Mouse (Mus musculus) lung, postnatal 10 days (tissue): ENCODE measurements at regions not wholly inside any gene's neighbourhood (a gene's known extent, or its start where the extent isn't known, plus 50 kb on each side); places are given as distances from the start of the nearest gene placed in this dataset.

Experiments used
- DNase-seq: peaks from one replicate; pipeline ENCODE4 v3.0.0; 2021

DNA sequence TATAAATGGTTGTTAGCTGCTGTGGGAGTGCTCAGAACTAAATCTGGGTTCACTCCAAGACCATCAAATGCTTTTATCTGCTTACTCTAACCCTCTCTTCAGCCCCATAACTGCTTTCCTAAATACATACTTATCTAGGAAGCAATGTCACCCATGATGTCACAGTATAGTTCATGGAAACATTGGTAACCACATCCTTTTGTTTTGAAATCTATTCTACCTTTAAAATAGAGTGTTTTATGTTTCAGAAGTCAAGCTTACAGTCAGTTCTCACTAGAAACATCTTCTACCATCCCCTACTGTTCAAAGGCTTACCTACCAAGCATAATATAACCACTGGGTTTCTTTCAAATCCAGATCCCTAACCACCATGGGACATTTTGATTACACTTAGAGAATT, 436.4 kb upstream of the Intu start:
- no peak for DNase-seq

- no peak for DNase-seq
Observed at GRCm38 (mm10) chr3:40102698-40103097, 428.4 kb upstream of the Intu start.

- DNase-seq = no peak
Observed at GRCm38 (mm10) chr3:40114811-40115210, 416.3 kb upstream of the Intu start.

GRCm38 (mm10) chr3:40118551-40118950, 412.5 kb upstream of the Intu start:
- DNase-seq = no peak

DNA sequence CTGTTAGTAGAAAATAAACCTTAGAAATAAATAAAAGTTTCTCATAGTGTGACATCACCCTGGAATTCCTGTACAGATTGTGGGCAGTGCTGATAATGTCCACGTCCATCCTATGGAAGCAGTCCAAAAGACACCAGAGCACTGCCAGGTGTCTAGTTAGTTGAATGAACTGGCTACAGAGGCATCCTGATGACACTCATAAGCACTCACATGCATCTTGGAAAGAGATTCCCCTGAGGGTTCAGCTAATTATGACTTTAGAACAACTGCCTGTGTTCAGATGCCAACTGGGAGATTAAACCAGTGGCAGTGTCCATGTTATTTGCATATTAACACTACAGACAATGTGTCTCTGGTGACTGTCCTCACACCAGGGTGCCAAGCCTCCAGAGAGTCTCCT, 411.6 kb upstream of the Intu start:
- DNase-seq = no peak

DNA sequence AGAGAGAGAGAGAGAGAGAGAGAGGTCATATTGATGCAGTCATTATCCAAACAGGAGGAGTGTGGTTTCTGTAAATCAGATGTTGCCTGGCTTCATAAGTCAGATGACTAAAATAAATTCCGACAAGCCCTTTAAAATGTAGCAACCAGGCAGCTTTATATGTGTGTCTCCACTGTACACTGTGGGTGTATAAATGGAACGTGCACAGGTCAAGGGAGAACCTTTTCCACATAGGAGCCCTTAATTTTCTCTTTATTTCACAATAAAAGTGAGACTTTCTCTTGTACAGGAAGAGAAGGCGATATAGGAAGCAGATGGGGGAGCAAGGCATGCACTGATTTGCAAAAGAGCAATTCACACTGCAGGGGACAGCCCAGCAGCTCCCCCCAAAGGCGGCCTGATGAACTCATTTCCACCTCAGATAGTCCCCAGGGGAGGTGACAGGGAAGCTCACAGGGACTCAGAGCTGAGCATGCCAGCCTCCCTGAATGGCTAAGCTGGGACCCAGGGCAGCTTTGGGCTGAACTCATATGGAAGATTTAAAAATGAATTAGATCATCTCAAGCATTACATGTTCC, 410.7 kb upstream of the Intu start:
- peak; percentile 63 for DNase-seq

DNA sequence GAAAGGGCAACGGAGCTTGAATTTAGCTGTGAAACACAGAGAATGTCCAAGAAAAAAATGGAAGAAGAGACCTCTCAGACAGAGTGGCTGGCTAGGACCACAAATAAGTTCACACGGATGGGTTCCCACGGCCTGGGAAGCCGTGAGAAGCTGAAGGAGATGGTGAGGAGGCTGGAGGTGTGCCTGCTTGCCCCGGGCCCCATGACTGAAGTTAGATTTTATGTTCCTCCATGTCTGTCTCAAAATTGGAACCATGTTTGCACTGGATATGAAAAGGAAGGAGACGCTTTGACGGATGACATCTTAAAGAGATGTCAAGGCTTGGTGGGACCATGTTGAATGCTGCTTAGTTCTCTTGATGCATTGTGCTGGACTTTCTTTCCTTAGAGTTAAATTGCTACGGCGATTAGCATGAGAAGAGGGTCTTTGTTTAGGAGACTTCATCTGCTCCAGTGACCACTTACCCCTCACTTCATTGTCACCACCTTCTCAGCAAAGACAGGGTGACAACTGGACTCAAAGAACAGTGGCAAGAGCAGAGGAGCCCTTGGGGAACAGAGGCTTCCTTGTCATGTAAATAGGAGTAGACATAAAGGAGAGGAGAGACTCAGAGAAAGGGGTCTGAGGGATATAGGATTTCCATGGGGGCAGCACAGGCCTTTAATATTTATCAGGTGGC, 407.4 kb upstream of the Intu start:
- no peak for DNase-seq

- DNase-seq = no peak
Observed at GRCm38 (mm10) chr3:40126903-40127302, 404.2 kb upstream of the Intu start.

DNA sequence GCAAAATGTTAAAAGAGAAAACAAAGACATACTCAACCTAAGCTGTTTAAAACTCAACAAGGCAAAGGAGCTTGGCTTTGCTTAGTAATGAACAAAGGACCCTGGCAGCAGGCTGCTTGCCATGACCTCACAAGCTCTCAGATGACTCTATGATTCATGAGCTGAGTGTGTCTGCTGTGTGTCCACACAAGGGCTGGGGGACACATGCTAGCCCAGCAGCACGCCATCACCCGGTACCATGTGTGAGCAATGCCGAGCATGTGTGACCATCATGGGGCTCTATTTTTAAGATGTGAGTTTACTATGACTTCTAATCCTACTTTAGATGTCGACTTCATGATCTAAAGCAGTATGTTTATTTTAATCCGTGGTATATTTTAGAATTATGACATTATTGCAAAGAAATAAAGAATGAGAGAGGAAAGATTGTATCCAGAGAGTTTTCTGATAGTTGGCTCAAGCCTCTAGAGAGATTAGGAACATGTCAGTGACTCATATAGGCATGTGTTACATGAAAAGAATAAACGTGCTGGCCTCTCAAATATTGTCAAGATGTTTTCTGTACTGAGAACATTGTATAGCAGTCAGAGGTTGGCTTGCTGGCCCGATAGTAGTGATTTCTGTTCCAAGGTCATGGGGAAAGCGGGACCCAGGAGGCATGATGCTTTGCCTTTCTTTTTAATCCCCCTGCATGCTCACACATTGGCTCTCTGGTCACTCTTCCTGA, 400.1 kb upstream of the Intu start:
- DNase-seq = no peak

DNA sequence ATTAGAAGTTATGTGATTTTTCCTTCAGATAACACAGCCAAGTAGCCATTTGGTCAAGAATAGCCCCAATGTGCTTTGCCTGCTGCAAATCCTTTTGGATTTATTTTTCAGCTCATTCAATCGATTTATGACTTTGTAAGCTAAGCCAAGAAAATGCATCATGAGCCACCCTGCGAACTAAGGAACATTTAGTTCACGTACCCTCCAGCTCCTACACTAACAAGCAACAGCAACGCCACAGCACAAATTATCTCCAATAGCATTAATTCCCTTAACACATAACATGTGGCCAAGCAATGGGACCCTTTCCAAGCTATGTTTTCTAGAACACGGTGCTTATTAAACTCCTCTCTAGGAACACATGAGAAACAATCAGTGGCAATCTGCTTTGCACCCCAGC, 392.4 kb upstream of the Intu start:
- no peak for DNase-seq

GRCm38 (mm10) chr3:40142229-40142628, 388.9 kb upstream of the Intu start:
- no peak for DNase-seq

- no peak for DNase-seq
Observed at GRCm38 (mm10) chr3:40158631-40159030, 372.5 kb upstream of the Intu start.

DNA sequence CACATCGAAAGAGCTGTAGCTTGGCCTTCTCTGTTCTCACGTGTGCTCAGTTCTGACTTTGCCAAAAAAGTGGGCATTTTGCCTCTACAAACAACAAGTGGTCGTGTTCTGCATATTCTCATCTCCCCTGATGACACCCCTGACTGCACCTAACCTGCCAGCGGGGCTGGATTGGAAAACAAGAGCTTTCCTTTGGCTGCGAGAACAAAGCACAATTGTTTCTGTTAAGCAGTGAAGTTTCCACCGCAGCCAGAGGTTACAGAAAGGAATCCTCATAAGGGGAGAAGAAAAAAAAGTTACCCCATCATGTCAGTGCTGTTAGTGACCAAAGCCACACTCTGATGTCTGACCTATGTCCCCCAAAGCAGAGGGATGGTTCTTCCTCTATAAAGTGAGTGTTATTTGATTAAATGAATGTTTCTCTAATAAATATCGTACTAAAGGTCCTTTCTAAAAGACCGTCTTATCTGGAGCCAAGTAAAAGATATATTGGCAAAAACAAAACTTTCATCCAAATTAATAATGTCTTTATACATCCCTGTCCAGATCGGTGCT, 371.4 kb upstream of the Intu start:
- DNase-seq = no peak

GRCm38 (mm10) chr3:40164181-40164580, 366.9 kb upstream of the Intu start:
- DNase-seq = no peak

- no peak for DNase-seq
Observed at GRCm38 (mm10) chr3:40167970-40168626, 363.0 kb upstream of the Intu start.

GRCm38 (mm10) chr3:40169590-40169989, 361.5 kb upstream of the Intu start:
- DNase-seq = no peak

DNA sequence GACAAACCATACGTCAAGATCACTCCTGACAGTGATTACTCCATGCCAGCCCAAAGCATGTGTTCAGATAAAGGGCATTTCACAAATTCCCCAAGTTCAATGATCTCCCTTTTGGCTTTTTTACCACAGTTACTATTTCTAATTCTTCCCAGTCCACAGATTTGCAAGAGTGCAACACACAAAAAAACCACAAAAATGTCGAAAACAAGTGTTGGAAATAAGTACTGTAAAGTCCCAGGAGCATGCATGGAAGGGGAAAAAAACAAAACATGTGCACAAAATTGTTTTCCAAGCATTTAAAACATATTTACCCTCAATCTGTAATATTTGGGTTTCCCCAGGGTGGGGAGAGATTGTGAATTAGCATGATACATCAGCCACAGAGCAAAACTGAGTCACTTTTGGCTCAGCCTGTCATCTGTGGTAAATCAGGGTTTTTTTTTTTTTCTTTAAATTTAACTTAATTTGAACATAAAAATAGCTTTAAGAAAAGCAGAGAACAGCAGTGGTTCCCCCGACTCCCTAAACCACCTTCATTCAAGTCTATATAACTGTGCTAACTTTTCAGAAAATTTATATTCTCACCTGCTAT, 351.3 kb upstream of the Intu start:
- DNase-seq = no peak

GRCm38 (mm10) chr3:40185597-40186320, 345.3 kb upstream of the Intu start:
- DNase-seq = no peak

GRCm38 (mm10) chr3:40189529-40189928, 341.6 kb upstream of the Intu start:
- no peak for DNase-seq

DNA sequence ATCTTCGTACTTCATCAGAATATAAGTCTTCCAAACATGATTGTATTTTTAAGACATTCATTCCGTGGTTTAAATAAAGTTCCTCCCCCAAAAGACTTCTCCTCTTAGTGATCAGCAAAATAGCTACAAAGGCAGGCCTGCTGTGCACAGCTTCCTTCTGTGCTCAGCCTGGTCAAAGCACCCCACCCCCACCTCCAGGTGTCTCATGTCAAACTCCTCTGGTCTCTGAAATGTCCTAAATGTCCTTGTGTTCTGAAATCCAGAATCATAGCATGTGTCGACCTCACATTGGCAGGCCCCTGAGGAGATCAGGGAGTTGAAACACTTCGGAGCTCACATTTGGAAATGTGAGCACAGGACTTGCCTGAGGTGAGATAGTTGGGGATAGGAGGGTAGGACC, 341.1 kb upstream of the Intu start:
- DNase-seq = peak; percentile 23

DNA sequence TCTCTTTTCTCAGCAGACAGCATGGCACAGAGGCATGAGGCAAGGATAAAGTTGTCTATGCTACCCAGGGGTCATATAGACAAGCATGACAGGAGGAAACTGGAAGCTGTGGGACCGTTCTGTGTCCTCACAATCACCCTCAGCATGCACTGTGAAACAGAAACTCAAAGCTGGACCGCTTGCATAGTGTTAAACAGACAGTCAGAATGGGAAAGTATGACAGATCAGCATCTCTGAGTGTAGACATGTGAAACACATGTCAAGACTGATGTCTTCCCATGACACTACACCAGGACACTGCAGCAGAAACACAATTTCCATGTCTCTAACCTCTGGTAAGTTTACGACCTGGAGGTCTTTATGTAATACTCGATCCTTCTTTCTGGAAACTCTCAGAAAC, 330.9 kb upstream of the Intu start:
- DNase-seq = no peak

DNA sequence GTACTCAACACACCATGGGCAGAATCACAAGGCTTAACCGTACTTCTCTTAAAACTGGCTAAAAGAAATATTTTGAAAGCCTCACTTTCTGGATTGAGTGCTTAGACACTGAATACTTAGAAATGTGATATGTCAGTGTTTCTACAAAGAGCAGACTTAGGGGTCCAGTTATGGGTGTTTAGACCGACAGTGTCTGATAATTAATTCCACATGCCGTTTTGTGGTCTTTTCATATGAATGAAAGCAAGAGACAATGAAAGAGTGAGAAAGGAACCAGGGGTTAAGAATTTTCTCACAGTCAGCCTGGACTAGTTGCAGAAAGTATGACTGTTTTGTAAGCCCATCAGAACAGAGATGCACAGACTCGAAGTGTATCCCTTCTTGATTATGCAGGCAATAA, 324.8 kb upstream of the Intu start:
- no peak for DNase-seq
